Mouse (Mus musculus) forebrain, embryonic 14.5 days (tissue): ENCODE results near the gene Dlg1. TPM values are rescaled to one million over a fixed set of nuclear protein-coding genes. Genes with fewer than 3 reads are reported as not detected.

ENCODE experiments used
- ATAC-seq: fragments of 200-750 bp; cut with Nextera tagmentation; 2 replicates; pipeline ENCODE4 v1.8.0; 2017; ENCODE audit warnings: mild to moderate bottlenecking, moderate library complexity
- DNase-seq: peaks from one replicate; pipeline ENCODE4 v3.0.0-alpha.2; 2015; ENCODE audit warnings: low spot score
- H3K27ac ChIP-seq: fragments of 300-500 bp; sonication (generic); 2 replicates; pipeline ENCODE4 v1.5.1; 2014; ENCODE audit warnings: low read depth, mild to moderate bottlenecking, control low read depth, low read length, moderate library complexity
- H3K27me3 ChIP-seq: fragments of 300-500 bp; sonication (generic); replicated peaks from 2 replicates; pipeline ENCODE4 v1.6.1; 2014; ENCODE audit warnings: low read length, control low read depth, mixed read lengths; ENCODE audit not compliant: control insufficient read depth, insufficient read depth
- H3K36me3 ChIP-seq: fragments of 300-500 bp; sonication (generic); 2 replicates; pipeline ENCODE4 v1.6.1; 2014; ENCODE audit warnings: low read length, control low read depth; ENCODE audit not compliant: control insufficient read depth, insufficient read depth
- H3K4me1 ChIP-seq: fragments of 300-500 bp; sonication (generic); 2 replicates; pipeline ENCODE4 v1.6.1; 2014; ENCODE audit warnings: antibody characterized with exemption, low read length, control low read depth; ENCODE audit not compliant: control insufficient read depth, insufficient read depth
- H3K4me2 ChIP-seq: fragments of 300-500 bp; sonication (generic); 2 replicates; pipeline ENCODE4 v1.6.1; 2014; ENCODE audit warnings: mild to moderate bottlenecking, control low read depth, low read length
- H3K4me3 ChIP-seq: fragments of 300-500 bp; sonication (generic); 2 replicates; pipeline ENCODE4 v1.5.1; 2014; ENCODE audit warnings: low read depth, low read length, control low read depth
- H3K9ac ChIP-seq: fragments of 300-500 bp; sonication (generic); 2 replicates; pipeline ENCODE4 v1.6.1; 2014; ENCODE audit warnings: mild to moderate bottlenecking, low read length, control low read depth, moderate library complexity
- H3K9me3 ChIP-seq: fragments of 300-500 bp; sonication (generic); replicated peaks from 2 replicates; pipeline ENCODE4 v1.6.1; 2016; ENCODE audit warnings: low read length, control low read depth, mixed read lengths; ENCODE audit not compliant: control insufficient read depth
- WGBS: fragments of 180-500 bp; shearing (Covaris S2); extraction: QIAGEN DNeasy Blood & Tissue Kit; methylation state at CpG from one replicate; pipeline ENCODE4 v1.1.7; 2014; 5-methylcytosine and 5-hydroxymethylcytosine counted together
- polyA plus RNA-seq: library from polyadenylated mRNA; unstranded; fragments of >200 nt; fragmentation: Nextera tagmentation; extraction: Ambion mirVana; gene quantifications from 2 replicates; pipeline ENCODE4 v1.2.1, GENCODE M21; 2014

Gene Dlg1
- polyA plus RNA-seq, 1 experiment from 2014 or later, result 14.1 TPM

- H3K4me1 ChIP-seq, result 0 out of 2 replicates have a peak, but pooled peaks cover 3% of the 10 kb centered on the region
- H3K9me3 ChIP-seq, result no peaks in the 10 kb centered on the region
- WGBS, result 84% methylated on average over 4 of the region's 4 CpGs
- no peak overlapping the region for H3K9ac ChIP-seq
- H3K27ac ChIP-seq, result no peak overlapping the region
- ATAC-seq, result no peak
- no peaks in the 10 kb centered on the region for H3K27me3 ChIP-seq
- DNase-seq, result no peak
- no peak overlapping the region for H3K4me3 ChIP-seq
- H3K36me3 ChIP-seq, result peaks cover 6% of the 10 kb centered on the region; the same call in 1 of the 2 replicates
- no peak overlapping the region for H3K4me2 ChIP-seq
Measured at GRCm38 (mm10) chr16:31830726-31831125, 167.5 kb downstream of the Dlg1 start.

- 93% methylated on average over 10 of the region's 10 CpGs for WGBS
- peaks cover 11% of the 10 kb centered on the region for H3K36me3 ChIP-seq
- no peaks in the 10 kb centered on the region for H3K4me1 ChIP-seq
- no peak for DNase-seq
- ATAC-seq, result no peak
- no peaks in the 10 kb centered on the region for H3K9me3 ChIP-seq
- H3K27ac ChIP-seq, result no peak overlapping the region
- no peak overlapping the region for H3K4me2 ChIP-seq
- H3K27me3 ChIP-seq, result no peaks in the 10 kb centered on the region
- no peak overlapping the region for H3K4me3 ChIP-seq
- no peak overlapping the region for H3K9ac ChIP-seq
Measured at GRCm38 (mm10) chr16:31832630-31833422, 169.6 kb downstream of the Dlg1 start.

GRCm38 (mm10) chr16:31834011-31834584 lies 170.9 kb downstream of the Dlg1 start:
- ATAC-seq, result no peak
- DNase-seq, result peak; percentile 3
- 55% methylated on average over 7 of the region's 7 CpGs for WGBS
- no peak overlapping the region for H3K4me2 ChIP-seq
- no peak overlapping the region for H3K4me3 ChIP-seq
- no peaks in the 10 kb centered on the region for H3K4me1 ChIP-seq
- H3K9ac ChIP-seq, result no peak overlapping the region
- H3K27ac ChIP-seq, result no peak overlapping the region
- H3K27me3 ChIP-seq, result no peaks in the 10 kb centered on the region
- H3K36me3 ChIP-seq, result peaks cover 15% of the 10 kb centered on the region
- H3K9me3 ChIP-seq, result no peaks in the 10 kb centered on the region

GRCm38 (mm10) chr16:31834662-31835318 lies 171.5 kb downstream of the Dlg1 start:
- H3K4me2 ChIP-seq, result no peak overlapping the region
- H3K4me1 ChIP-seq, result no peaks in the 10 kb centered on the region
- 50% methylated on average over 2 of the region's 2 CpGs for WGBS
- H3K4me3 ChIP-seq, result no peak overlapping the region
- H3K9ac ChIP-seq, result no peak overlapping the region
- H3K36me3 ChIP-seq, result peaks cover 12% of the 10 kb centered on the region
- H3K27ac ChIP-seq, result no peak overlapping the region
- no peaks in the 10 kb centered on the region for H3K9me3 ChIP-seq
- H3K27me3 ChIP-seq, result no peaks in the 10 kb centered on the region
- DNase-seq, result peak; percentile 17
- ATAC-seq, result no peak

- ATAC-seq (no peak), DNase-seq (no peak)
- Histone ChIP-seq H3K9me3 (no peaks in the 10 kb centered on the region), H3K4me2 (no peak overlapping the region), H3K9ac (no peak overlapping the region), H3K4me1 (no peaks in the 10 kb centered on the region), H3K4me3 (no peak overlapping the region), H3K27ac (no peak overlapping the region), H3K27me3 (no peaks in the 10 kb centered on the region), H3K36me3 (peaks cover 13% of the 10 kb centered on the region)
- WGBS, result 83% methylated on average over 3 of the region's 3 CpGs
Measured at GRCm38 (mm10) chr16:31837362-31837761, 174.1 kb downstream of the Dlg1 start.

- ATAC-seq (no peak), DNase-seq (no peak)
- Histone ChIP-seq H3K27ac (no peak overlapping the region), H3K27me3 (no peaks in the 10 kb centered on the region), H3K36me3 (0 out of 2 replicates have a peak, but pooled peaks cover 3% of the 10 kb centered on the region), H3K4me1 (no peaks in the 10 kb centered on the region), H3K4me2 (no peak overlapping the region), H3K9ac (no peak overlapping the region), H3K4me3 (no peak overlapping the region), H3K9me3 (no peaks in the 10 kb centered on the region)
- 87% methylated on average over 3 of the region's 3 CpGs for WGBS
Measured at GRCm38 (mm10) chr16:31844246-31844645, 181.0 kb downstream of the Dlg1 start.

GRCm38 (mm10) chr16:31846763-31847162 lies 183.5 kb downstream of the Dlg1 start:
- Histone ChIP-seq H3K9ac (no peak overlapping the region), H3K36me3 (0 out of 2 replicates have a peak, but pooled peaks cover 3% of the 10 kb centered on the region), H3K9me3 (no peaks in the 10 kb centered on the region), H3K27me3 (no peaks in the 10 kb centered on the region), H3K27ac (no peak overlapping the region), H3K4me2 (no peak overlapping the region), H3K4me3 (no peak overlapping the region), H3K4me1 (no peaks in the 10 kb centered on the region)
- ATAC-seq, result no peak
- no peak for DNase-seq
- 67% methylated on average over 10 of the region's 10 CpGs for WGBS

GRCm38 (mm10) chr16:31863920-31864319 lies 200.7 kb downstream of the Dlg1 start:
- no peak for ATAC-seq
- H3K27me3 ChIP-seq, result no peaks in the 10 kb centered on the region
- no peak overlapping the region for H3K9ac ChIP-seq
- no peak overlapping the region for H3K4me3 ChIP-seq
- peaks cover 4% of the 10 kb centered on the region for H3K9me3 ChIP-seq
- H3K36me3 ChIP-seq, result peaks cover 59% of the 10 kb centered on the region
- no peaks in the 10 kb centered on the region for H3K4me1 ChIP-seq
- H3K27ac ChIP-seq, result no peak overlapping the region
- WGBS, result 91% methylated on average over 5 of the region's 5 CpGs
- no peak overlapping the region for H3K4me2 ChIP-seq
- no peak for DNase-seq

GRCm38 (mm10) chr16:31865242-31865641 lies 202.0 kb downstream of the Dlg1 start:
- no peak overlapping the region for H3K4me2 ChIP-seq
- no peak overlapping the region for H3K9ac ChIP-seq
- ATAC-seq (no peak), DNase-seq (no peak)
- no peak overlapping the region for H3K27ac ChIP-seq
- no peak overlapping the region for H3K4me3 ChIP-seq
- WGBS, result 43% methylated on average over 3 of the region's 3 CpGs
- H3K9me3 ChIP-seq, result peaks cover 4% of the 10 kb centered on the region
- peaks cover 54% of the 10 kb centered on the region for H3K36me3 ChIP-seq
- H3K27me3 ChIP-seq, result no peaks in the 10 kb centered on the region
- no peaks in the 10 kb centered on the region for H3K4me1 ChIP-seq
